Mouse (Mus musculus) small intestine, adult 2 months (tissue): Measurements from ENCODE around the gene Platr17. TPM values are rescaled to one million over a fixed set of nuclear protein-coding genes. Genes with fewer than 3 reads are reported as not detected.
A peak's percentile ranks its signal among the peaks of the same experiment; 100 is the strongest.

ENCODE experiments used
- H3K27ac ChIP-seq: fragments of 200-500 bp; 2 replicates; pipeline ENCODE4 v1.5.1; 2012; ENCODE audit warnings: low read depth, low read length, control low read depth, inconsistent platforms; ENCODE audit not compliant: insufficient read depth
- H3K27me3 ChIP-seq: fragments of 200-500 bp; 2 replicates; pipeline ENCODE4 v1.6.1; 2012; ENCODE audit warnings: mild to moderate bottlenecking, moderate library complexity, low read length, inconsistent platforms; ENCODE audit not compliant: control insufficient read depth, insufficient read depth
- H3K36me3 ChIP-seq: fragments of 200-500 bp; 2 replicates; pipeline ENCODE4 v1.6.1; 2012; ENCODE audit warnings: mild to moderate bottlenecking, low read length, control low read depth, inconsistent platforms; ENCODE audit not compliant: control insufficient read depth, insufficient read depth
- H3K4me1 ChIP-seq: fragments of 200-500 bp; 2 replicates; pipeline ENCODE4 v1.6.1; 2012; ENCODE audit warnings: low read length, inconsistent platforms, mixed read lengths; ENCODE audit not compliant: control insufficient read depth, insufficient read depth, insufficient read length
- H3K4me3 ChIP-seq: fragments of 200-500 bp; 2 replicates; pipeline ENCODE4 v1.5.1; 2012; ENCODE audit warnings: low read depth, mild to moderate bottlenecking, control low read depth, inconsistent platforms, low read length, moderate library complexity
- CTCF ChIP-seq: fragments of 200-500 bp; IDR thresholded peaks from 2 replicates; pipeline ENCODE4 v1.5.1; 2012; ENCODE audit warnings: low read depth, mild to moderate bottlenecking, control low read depth, inconsistent platforms, low read length, moderate library complexity, mixed read lengths; ENCODE audit not compliant: insufficient replicate concordance, insufficient read length; ENCODE audit errors: extremely low read depth
- POLR2A ChIP-seq: fragments of 200-500 bp; IDR thresholded peaks from 2 replicates; pipeline ENCODE4 v1.6.1; 2012; ENCODE audit warnings: low read depth, mild to moderate bottlenecking, control low read depth, inconsistent platforms, low read length, moderate library complexity
- whole genome bisulfite sequencing: fragments of 180-500 bp; shearing (Covaris S2); methylation state at CpG from one replicate; pipeline ENCODE4 v1.1.7; 2018; 5-methylcytosine and 5-hydroxymethylcytosine counted together
- polyA plus RNA-seq: library from polyadenylated mRNA; depleted of rRNA; stranded (reverse); fragments of >200 nt; gene quantifications from 2 replicates; pipeline ENCODE4 v1.2.3, GENCODE M21; 2012

Platr17 gene
- polyA plus RNA-seq, 1 experiment: not detected

GRCm38 (mm10) chr17:33918293-33919203 is 13.6 kb downstream of the Platr17 start:
- 49% methylated on average over 37 of the region's 37 CpGs for WGBS
- peak overlapping the region; percentile 95 for H3K27ac ChIP-seq
- peak overlapping the region; percentile 82; the same call in 1 of the 2 replicates for H3K4me3 ChIP-seq
- peaks cover 31% of the 10 kb centered on the region for H3K36me3 ChIP-seq
- TF ChIP-seq POLR2A (no peak), CTCF (no peak)
- H3K27me3 ChIP-seq: no peaks in the 10 kb centered on the region
- H3K4me1 ChIP-seq: peaks cover 26% of the 10 kb centered on the region

DNA sequence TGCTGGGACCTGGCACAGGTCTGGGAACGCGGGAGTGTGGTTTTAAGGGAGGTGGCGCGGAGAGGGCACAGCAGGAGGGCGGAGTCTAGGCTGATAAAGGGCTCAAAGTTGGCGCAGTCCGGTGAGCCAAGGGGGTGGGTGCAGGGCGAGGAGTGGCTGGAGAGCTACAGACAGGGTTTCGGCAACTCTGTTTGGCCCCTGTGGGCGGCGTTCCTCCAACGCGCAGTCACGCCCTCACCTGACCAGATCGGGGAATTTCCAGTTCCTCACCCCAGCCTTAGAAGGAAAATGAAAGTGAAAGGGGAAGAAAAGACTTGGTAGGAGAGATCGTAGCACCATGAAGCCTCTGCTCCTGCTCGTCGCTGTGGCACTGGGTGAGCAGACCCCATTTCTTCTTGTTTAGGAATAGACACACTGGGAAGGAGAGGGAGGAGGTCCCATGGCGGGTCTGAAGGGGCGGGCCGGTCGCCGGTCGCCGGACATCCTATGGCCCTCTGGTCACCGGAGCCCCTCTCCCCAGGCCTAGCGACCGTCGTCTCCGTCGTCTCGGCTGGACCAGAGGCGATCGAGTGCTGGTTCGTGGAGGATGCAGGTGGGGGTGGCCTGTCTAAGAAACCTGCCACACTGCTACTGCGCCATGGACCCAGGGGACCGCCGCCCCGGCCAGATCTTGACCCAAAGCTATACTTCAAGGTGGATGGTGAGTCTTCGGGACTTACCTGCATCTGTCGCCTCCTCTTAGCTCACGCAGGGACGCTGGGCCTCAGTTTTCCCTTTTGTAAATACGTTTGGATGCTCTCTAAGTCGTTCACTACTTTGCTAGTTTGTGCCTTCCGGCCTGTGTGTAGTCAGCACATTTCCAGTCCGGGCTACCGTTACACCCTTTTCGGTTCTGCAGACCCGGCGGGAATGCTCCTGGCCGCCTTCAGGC is 14.7 kb downstream of the Platr17 start:
- Histone ChIP-seq H3K36me3 (peaks cover 23% of the 10 kb centered on the region), H3K27ac (peak overlapping the region; percentile 95), H3K27me3 (no peaks in the 10 kb centered on the region), H3K4me3 (peak overlapping the region; percentile 82), H3K4me1 (peaks cover 26% of the 10 kb centered on the region)
- WGBS: under 1% methylated on average over 52 of the region's 52 CpGs
- peak; percentile 47; the same call in 1 of the 2 replicates for TF ChIP-seq POLR2A
- no peak; the same call in 1 of the 2 replicates for TF ChIP-seq CTCF

- Histone ChIP-seq H3K27ac (peak overlapping the region; percentile 95), H3K36me3 (peaks cover 24% of the 10 kb centered on the region), H3K27me3 (no peaks in the 10 kb centered on the region), H3K4me3 (peak overlapping the region; percentile 82), H3K4me1 (peaks cover 23% of the 10 kb centered on the region)
- WGBS: under 1% methylated on average over 36 of the region's 36 CpGs
- peak; percentile 83; the same call in 1 of the 2 replicates for TF ChIP-seq CTCF
- TF ChIP-seq POLR2A: 0 out of 2 replicates have a peak, but pooled peaks have one; percentile 29
These were observed 15.6 kb downstream of the Platr17 start for GRCm38 (mm10) chr17:33920282-33921097.

DNA sequence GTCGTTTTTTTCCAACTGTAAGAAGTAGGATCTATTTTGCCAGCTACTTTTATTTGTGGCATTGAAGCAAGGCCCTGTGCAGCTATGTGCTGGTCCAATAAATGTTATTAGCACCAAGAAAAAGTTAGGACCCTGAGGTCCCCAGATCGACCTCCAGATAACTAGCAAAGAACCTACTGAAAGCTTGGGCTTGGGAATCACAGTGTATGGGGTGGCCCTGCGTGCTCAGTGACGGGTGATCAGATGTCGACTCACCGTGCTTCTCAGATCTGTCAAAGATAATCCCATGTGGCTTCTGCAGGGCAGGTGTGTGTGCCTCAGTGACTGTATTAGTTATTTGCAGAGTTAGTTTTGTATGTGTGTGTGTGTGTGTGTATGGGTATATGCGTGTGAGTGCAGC is 16.4 kb downstream of the Platr17 start:
- 83% methylated on average over 7 of the region's 7 CpGs for WGBS
- TF ChIP-seq CTCF (no peak), POLR2A (no peak)
- Histone ChIP-seq H3K36me3 (peaks cover 32% of the 10 kb centered on the region), H3K27me3 (no peaks in the 10 kb centered on the region), H3K27ac (no peak overlapping the region), H3K4me3 (peak overlapping the region; percentile 82; the same call in 1 of the 2 replicates), H3K4me1 (peaks cover 23% of the 10 kb centered on the region)

DNA sequence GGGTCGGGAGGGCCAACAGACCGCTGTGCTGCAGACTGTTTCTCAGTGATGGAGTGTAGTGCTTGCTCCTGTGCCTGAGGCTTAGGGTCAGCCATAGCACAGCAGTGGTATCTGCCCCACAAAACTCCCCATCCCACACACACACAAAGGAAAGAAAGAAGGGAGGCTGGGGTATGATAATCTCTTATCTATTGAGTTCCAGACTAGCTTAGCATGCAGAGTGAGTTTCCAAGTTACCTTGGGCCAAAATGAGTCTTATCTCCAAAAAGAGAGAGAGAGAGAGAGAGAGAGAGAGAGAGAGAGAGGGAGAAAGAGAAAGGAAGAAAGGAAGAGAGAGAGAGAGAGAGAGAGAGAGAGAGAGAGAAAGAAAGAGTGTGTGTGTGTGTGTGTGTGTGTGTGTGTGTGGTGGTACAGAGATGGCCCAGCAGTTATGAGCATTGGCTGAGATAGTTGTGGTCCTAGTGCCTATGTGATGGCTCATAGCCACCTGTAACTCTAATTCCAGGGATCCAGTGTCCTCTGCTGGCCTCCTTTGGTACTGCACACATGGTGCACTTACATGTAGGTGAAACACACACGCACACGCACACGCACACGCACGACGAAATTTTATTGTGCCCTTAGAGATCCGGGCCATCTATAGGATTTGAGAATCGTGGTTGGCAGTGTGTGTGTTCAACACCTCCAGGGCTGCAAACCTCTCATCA is 19.8 kb downstream of the Platr17 start:
- 90% methylated on average over 10 of the region's 10 CpGs for WGBS
- Histone ChIP-seq H3K36me3 (peaks cover 45% of the 10 kb centered on the region), H3K27me3 (no peaks in the 10 kb centered on the region), H3K27ac (no peak overlapping the region), H3K4me3 (no peak overlapping the region), H3K4me1 (peaks cover 6% of the 10 kb centered on the region)
- no peak for TF ChIP-seq POLR2A
- peak; percentile 38; the same call in 1 of the 2 replicates for TF ChIP-seq CTCF
